Mouse (Mus musculus): Measurements from ENCODE around the gene Guca1a. TPM values are rescaled to one million over a fixed set of nuclear protein-coding genes. Genes with fewer than 3 reads are reported as not detected.
A peak's percentile ranks its signal among the peaks of the same experiment; 100 is the strongest.

Gene Guca1a
- total RNA-seq, 1 experiment from 2014 or later: 3.4 TPM

DNA sequence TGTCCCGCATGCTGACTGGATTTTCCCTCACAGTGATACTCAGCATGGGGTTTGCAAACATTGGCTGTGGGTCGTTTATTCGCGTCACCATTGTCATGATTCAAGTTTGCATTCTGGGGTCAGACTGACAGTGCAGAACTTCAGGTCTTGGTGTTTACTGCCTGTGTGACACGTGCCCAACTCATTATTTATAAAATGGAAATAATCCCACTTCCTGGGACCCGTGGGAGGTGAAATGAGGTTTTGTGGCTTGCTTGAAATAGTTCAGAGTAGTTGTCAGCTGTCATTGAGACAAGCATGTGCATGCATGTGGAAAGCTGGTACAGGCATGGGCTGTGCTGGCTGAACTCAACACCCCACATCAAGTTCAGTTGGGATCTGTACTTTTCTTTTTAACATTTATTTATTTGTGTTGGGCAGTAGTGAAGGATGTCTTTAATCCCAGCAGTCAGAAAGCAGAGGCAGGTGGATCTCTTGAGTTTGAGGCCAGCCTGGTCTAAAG is 23.6 kb downstream of the Guca1a start:
- ATAC-seq (replicated peaks in 1 of 2; ENCODE audit: insufficient read depth in 1 of 2, low FRiP score in 2 of 2, low TSS enrichment in 1 of 2, low read depth in 1 of 2, poor library complexity in 2 of 2, severe bottlenecking in 2 of 2): no peak

DNA sequence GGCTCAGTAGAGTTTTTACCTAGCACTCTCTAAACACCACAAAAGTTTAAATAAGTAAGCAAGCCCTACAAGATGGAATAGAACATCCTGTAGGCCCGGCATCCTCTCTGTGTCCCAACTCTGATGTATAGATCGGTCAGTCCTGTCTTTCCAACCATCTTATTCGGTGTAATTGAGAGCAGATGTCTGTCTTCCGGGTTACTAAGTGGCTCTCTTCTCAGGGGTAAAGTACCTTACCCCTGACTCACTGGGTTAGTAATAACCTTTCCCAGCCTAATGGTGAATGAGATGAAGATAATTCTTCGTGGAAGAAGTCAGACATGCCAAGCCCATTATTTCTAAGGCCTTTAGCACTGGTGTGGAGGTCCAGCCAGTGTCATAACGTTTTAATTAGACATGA is 26.4 kb downstream of the Guca1a start:
- ATAC-seq (replicated peaks in 1 of 2; ENCODE audit: insufficient read depth in 1 of 2, low FRiP score in 2 of 2, low TSS enrichment in 1 of 2, low read depth in 1 of 2, poor library complexity in 2 of 2, severe bottlenecking in 2 of 2): no peak

DNA sequence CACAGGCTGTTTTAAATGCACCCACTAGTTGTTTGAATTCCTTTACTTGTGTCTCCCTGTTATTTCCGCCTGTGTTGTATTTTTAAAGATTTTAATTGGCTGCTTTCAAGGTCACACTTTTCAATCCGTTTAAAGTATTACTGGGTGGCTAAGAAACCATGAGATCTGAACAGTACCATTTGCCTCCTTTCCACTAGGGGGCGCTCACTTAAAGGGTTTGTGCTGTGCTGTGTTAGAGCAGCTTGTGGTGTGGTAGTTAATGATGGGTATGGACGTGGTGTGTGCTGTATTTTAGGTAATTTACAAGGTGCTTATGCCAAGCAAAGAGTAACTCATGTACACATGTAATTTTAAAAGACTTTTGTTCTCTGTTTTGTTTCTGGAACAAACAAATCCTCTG is 28.9 kb downstream of the Guca1a start:
- ATAC-seq (replicated peaks in 1 of 2; ENCODE audit: insufficient read depth in 1 of 2, low FRiP score in 2 of 2, low TSS enrichment in 1 of 2, low read depth in 1 of 2, poor library complexity in 2 of 2, severe bottlenecking in 2 of 2): peak; percentile 61 to 65; a peak in 2 of 4 replicates

DNA sequence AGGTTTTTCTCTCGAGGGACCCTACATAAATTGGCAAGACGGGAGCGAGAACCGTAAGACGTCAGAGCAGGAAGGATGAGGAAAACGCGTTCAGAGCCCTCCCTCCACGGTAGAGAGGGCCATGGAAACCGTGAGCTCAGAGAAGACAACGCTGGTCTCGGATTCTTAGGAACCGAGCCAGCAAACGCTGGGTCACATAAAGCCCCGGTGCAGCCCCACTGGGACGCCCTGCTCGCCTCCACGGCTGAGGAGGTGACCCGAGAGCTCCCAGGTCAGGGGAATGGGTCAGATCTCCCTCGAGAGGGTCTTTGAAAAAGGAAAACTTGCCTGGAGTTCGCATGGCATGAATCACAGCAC is 31.3 kb downstream of the Guca1a start:
- peak in 1 of 2 experiments; percentile 33; a peak in 1 of 4 replicates for ATAC-seq (replicated peaks in 1 of 2; ENCODE audit: insufficient read depth in 1 of 2, low FRiP score in 2 of 2, low TSS enrichment in 1 of 2, low read depth in 1 of 2, poor library complexity in 2 of 2, severe bottlenecking in 2 of 2)

DNA sequence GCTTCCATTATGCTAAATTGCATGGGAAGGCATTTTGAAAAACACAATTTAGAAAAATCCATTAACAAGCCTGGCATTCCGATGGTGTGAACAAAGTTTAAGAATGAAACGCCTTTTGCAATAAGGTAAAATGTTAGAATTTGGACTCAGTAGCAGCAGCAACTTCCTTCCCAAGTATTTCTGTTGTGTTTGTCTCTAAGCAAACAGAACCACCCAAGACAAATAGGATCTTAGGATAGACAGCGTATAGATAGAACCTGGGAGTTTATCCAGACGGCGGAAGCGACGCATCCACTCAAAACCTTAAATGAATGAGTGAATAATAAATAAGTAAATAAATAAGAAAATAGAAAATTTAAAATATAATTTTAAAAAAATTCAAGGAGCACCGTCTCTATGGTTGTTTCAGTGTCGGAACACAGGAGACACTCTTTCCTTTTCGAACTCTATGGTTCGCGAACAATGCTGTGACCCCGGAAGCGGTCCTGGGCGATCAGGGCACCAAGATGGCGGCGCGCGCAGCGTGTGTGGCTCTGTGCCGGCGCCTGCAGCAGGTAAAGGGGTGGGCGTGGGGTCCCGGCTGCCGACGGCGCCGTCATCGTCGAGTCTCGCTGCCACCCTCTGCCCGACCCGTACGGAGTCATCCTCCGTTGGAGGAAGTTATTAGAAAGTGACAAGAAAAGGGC is 31.8 kb downstream of the Guca1a start, which contains the start of gene Mrps10:
Gene Mrps10 (plus strand): TSS at position 487 of the 686 bp plus-strand sequence.
- peak; percentile 78 to 93 for ATAC-seq (replicated peaks in 1 of 2; ENCODE audit: insufficient read depth in 1 of 2, low FRiP score in 2 of 2, low TSS enrichment in 1 of 2, low read depth in 1 of 2, poor library complexity in 2 of 2, severe bottlenecking in 2 of 2)

DNA sequence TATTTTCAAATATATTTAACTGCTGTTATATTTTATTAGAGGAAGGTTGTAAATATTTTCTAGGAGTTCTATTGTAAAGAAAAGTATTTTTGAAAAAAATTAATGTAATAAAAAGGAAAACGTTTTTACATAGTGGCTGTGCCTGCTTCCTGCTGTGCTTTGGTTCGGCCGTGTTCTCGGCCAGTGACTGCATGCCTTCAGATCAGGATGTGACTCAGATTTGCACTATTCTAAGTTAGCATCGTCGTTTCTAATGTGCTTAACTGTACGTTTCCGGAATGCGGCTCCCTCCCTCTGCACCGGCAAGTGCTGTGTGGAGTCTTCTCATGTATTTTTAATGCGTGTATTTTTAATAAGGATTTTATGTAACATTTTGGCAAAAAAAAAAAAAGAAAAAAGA is 39.0 kb downstream of the Guca1a start:
- no peak for ATAC-seq (replicated peaks in 1 of 2; ENCODE audit: insufficient read depth in 1 of 2, low FRiP score in 2 of 2, low TSS enrichment in 1 of 2, low read depth in 1 of 2, poor library complexity in 2 of 2, severe bottlenecking in 2 of 2)

DNA sequence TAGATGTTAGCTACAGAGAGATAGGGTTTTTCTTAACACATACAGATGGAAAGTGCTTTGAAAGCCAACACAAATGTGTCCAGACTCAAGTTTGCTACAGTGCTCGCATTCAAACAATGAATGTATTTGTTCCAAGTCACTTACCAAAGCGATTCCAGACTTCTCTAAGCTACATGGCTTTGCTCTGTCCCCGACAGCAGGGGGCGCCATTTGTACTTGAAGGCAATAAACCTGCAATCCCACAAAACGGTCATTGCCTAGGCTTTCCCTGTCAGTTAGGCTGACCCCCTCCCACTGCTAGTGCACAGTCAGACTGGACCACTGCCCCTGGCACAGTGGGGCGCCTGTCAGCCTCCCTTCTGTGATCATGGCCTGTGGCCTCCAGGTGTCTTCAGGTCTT is 40.4 kb downstream of the Guca1a start:
- ATAC-seq (replicated peaks in 1 of 2; ENCODE audit: insufficient read depth in 1 of 2, low FRiP score in 2 of 2, low TSS enrichment in 1 of 2, low read depth in 1 of 2, poor library complexity in 2 of 2, severe bottlenecking in 2 of 2): peak in 1 of 2 experiments; percentile 14; a peak in 1 of 4 replicates

DNA sequence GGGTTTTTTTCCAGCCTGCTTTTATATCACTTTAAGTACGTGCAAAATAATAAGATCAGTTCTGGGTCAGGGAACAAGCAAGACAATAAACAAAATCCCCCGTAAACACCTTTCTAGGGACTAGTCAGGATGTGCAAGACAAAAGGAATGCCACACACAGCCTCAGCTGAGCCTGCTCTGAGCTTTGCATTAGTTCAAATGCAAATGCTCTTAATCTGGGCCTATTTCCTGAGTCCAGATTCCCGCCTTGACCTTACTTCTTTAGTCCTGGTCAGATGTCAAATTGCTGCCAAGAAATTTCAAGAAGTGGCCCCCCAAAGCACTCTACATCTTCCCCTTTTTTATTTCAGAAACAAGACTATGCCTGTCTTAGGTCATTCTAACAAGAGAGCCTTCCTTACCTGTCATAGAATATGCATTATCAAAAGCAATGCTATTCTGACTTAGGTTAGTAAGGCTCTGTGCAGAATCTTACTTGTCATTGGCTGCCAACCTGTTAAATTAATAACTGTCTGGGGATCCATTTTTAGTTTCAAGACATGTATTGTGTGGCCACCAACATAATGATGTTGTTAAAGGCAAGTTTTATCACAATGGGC is 50.6 kb downstream of the Guca1a start:
- no peak for ATAC-seq (replicated peaks in 1 of 2; ENCODE audit: insufficient read depth in 1 of 2, low FRiP score in 2 of 2, low TSS enrichment in 1 of 2, low read depth in 1 of 2, poor library complexity in 2 of 2, severe bottlenecking in 2 of 2)

Other genes with a start within 250 kb of the Guca1a start
- gene Mrps10, start 31.7 kb downstream of the Guca1a start, total RNA-seq (2017): 46.3 and 61.6 TPM in 2 replicates
- not detected in 2 replicates for gene Guca1b, start 15.2 kb downstream of the Guca1a start, total RNA-seq (2017)
- 1.8 and 2.3 TPM in 2 replicates for gene AI661453, start 36.0 kb upstream of the Guca1a start, total RNA-seq (2017)
- gene 1700001C19Rik, start 36.8 kb upstream of the Guca1a start, total RNA-seq (2017): 1.9 TPM in 2 replicates
- gene Taf8, start 101.7 kb upstream of the Guca1a start, total RNA-seq (2017): 55.6 and 73.2 TPM in 2 replicates
- gene Ccnd3, start 104.5 kb upstream of the Guca1a start, total RNA-seq (2017): 58.9 and 80.2 TPM in 2 replicates
- 6.9 and 12.1 TPM in 2 replicates for gene Bysl, start 210.9 kb upstream of the Guca1a start, total RNA-seq (2017)
- gene Med20, start 211.0 kb upstream of the Guca1a start, total RNA-seq (2017): 18.0 and 33.5 TPM in 2 replicates
- 3.1 and 7.0 TPM in 2 replicates for gene Gm20517, start 211.0 kb upstream of the Guca1a start, total RNA-seq (2017)
- 5.4 and 8.3 TPM in 2 replicates for gene Usp49, start 230.1 kb upstream of the Guca1a start, total RNA-seq (2017)